ENCODE assay signal across 9 mouse cellular contexts in the genomic region with DNA sequence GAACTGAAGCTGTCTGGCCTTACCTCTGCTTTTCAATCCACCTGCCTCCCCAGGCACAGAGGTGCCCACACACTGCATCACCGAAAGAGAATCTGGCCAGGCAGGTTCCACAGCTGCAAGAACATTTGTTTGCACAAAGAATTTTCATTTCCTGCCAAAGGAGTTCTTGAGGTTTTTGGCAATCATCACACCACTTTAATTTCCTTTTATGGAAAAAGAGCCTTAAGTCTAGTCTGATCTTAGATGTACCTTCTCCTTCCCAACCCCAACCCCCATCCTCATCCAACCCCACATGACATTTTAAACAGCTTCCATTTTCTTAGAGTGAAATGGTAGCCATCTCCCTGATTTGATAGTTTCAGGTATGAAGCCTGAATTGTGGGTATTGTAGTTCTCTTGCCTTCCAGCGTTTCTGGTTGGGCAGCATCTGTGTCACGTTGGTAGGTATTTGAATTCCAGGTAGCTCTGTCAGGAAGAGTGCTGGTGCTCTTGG.
A peak's percentile ranks its signal among the peaks of the same experiment; 100 is the strongest.
DNase-seq lines count a peak whose midpoint lies in the region; ATAC-seq and TF ChIP-seq lines count a peak whose summit lies in the region.
"Had no signal": no experiment of that assay in that cellular context is flagged by ENCODE, and none has a peak within 500 bp of the region (broad histone marks: within the 10 kb centered on the region; RNA-seq: fewer than 3 reads in every experiment).

No protein-coding gene starts in this region.

- H3K4me3 ChIP-seq in kidney, adult 2 months (ENCODE audit: insufficient read depth, low read depth, low read length), result no peak overlapping the region
- H3K4me3 ChIP-seq in lung, postnatal 0 days (ENCODE audit: low read depth, low read length), result no peak overlapping the region
- H3K4me3 ChIP-seq: limb, embryonic 12.5 days had no signal

- DNase-seq in right cerebral cortex, postnatal 25 days, result peak; percentile 7
- DNase-seq in right cerebral cortex, postnatal 10 days (ENCODE audit: low spot score in 2 of 2), result no peak
- peak; percentile 58 for DNase-seq in kidney, adult 2 months
- DNase-seq in lung, postnatal 0 days (ENCODE audit: low spot score), result peak; percentile 92
- DNase-seq in urinary bladder, postnatal 14 days (ENCODE audit: low spot score), result peak; percentile 88
- no peak for DNase-seq in spleen, postnatal 4 days (ENCODE audit: low spot score in 2 of 2)
- DNase-seq in neural tube, embryonic 10.5 days (ENCODE audit: extremely low spot score, low spot score), result no peak

- no peaks in the 10 kb centered on the region for H3K36me3 ChIP-seq in kidney, adult 2 months (ENCODE audit: control insufficient read depth, insufficient read depth, low read length)
- no peaks in the 10 kb centered on the region for H3K36me3 ChIP-seq in lung, postnatal 0 days (ENCODE audit: insufficient read depth, low read length)
- H3K36me3 ChIP-seq: limb, embryonic 12.5 days had no signal

- H3K27me3 ChIP-seq in kidney, adult 2 months (replicated peaks; ENCODE audit: control insufficient read depth, insufficient read depth, low read length), result no peaks in the 10 kb centered on the region
- H3K27me3 ChIP-seq in lung, postnatal 0 days (replicated peaks; ENCODE audit: insufficient read depth, low read length), result no peaks in the 10 kb centered on the region
- H3K27me3 ChIP-seq: limb, embryonic 12.5 days had no signal

- H3K4me2 ChIP-seq in lung, postnatal 0 days (replicated peaks; ENCODE audit: low read depth, low read length), result no peak overlapping the region
- H3K4me2 ChIP-seq: limb, embryonic 12.5 days had no signal

- TF ChIP-seq POLR2A in kidney, adult 2 months (IDR thresholded peaks at IDR 0.05; ENCODE audit: low read depth, low read length), result no peak

- no peaks in the 10 kb centered on the region for H3K9me3 ChIP-seq in lung, postnatal 0 days (ENCODE audit: low read length)
- H3K9me3 ChIP-seq: limb, embryonic 12.5 days had no signal

- H3K4me1 ChIP-seq in kidney, adult 2 months (ENCODE audit: control insufficient read depth, insufficient read depth, low read length), result no peaks in the 10 kb centered on the region
- H3K4me1 ChIP-seq in lung, postnatal 0 days (ENCODE audit: insufficient read depth, low read depth, low read length), result no peaks in the 10 kb centered on the region

- 52% methylated on average over 3 of the region's 3 CpGs for WGBS in kidney, adult 2 months
- 31% methylated on average over 3 of the region's 3 CpGs for WGBS in lung, postnatal 0 days

- no peak for TF ChIP-seq CTCF in kidney, adult 2 months (conservative IDR thresholded peaks at IDR 0.05; ENCODE audit: insufficient read depth, insufficient read length, low read depth, low read length)
- TF ChIP-seq CTCF in lung, postnatal 0 days (IDR thresholded peaks at IDR 0.05), result no peak

- peak; percentile 98 for ATAC-seq in lung, postnatal 0 days
- no peak for ATAC-seq in megakaryocyte-erythroid progenitor cell, adult 5-6 weeks (replicated peaks; ENCODE audit: low FRiP score, low TSS enrichment, poor library complexity, severe bottlenecking)

- H3K9ac ChIP-seq in lung, postnatal 0 days (replicated peaks; ENCODE audit: low read depth), result no peak overlapping the region
- H3K9ac ChIP-seq: limb, embryonic 12.5 days had no signal

- TF ChIP-seq EP300 in lung, postnatal 0 days (IDR thresholded peaks at IDR 0.05), result peak; percentile 89

- peak overlapping the region; percentile 55; the same call in 1 of the 2 replicates for H3K27ac ChIP-seq in kidney, adult 2 months (ENCODE audit: insufficient read depth, low read depth, low read length)
- H3K27ac ChIP-seq in lung, postnatal 0 days (ENCODE audit: low read length), result no peak overlapping the region
- H3K27ac ChIP-seq: limb, embryonic 12.5 days had no signal

Comparison
In these comparisons a context has a peak if more than half of its experiments do, and no peak if none do; other contexts are left out.
1. DNase-seq: peak in right cerebral cortex, postnatal 25 days (single experiment), kidney, adult 2 months (single experiment), lung, postnatal 0 days (single experiment) and urinary bladder, postnatal 14 days (single experiment); none in right cerebral cortex, postnatal 10 days (0 of 2), spleen, postnatal 4 days (0 of 2) and neural tube, embryonic 10.5 days (single experiment).